Mouse (Mus musculus): ENCODE measurements around the gene Dusp1. TPM values are rescaled to one million over a fixed set of nuclear protein-coding genes. Genes with fewer than 3 reads are reported as not detected.

Dusp1 gene
- total and polyA plus RNA-seq, 3 experiments, result 61.4 to 122 (median 71.3) TPM

DNA sequence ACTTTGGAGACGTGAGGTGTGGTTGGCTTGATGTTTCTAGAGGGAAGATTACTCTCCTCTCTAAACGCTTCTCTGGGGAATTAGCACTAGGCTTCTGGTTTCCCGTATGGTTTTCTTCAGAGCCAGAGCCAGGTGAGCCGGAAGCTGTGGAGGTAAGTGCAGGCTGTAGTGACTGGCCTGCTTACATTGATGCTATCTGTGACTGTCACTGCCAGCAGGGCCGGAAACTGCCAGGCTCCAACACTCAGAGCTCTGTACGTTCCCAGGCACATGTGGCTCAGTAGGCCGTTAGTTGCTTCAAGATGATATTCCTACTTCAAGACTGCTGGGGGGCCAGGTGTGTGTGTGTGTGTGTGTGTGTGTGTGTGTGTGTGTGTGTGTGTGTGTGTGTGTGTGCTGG is 32.2 kb upstream of the Dusp1 start:
- 70% methylated on average over 7 of the region's 7 CpGs for WGBS
- intact Hi-C loops (cut with DNase I), result no loop called here
- Histone ChIP-seq H3K27me3 (ENCODE audit: control insufficient read depth, insufficient read depth, low read length) (no peaks in the 10 kb centered on the region), H3K79me2 (replicated peaks; ENCODE audit: control insufficient read depth, insufficient read depth, low read length) (no peaks in the 10 kb centered on the region), H3K9ac (ENCODE audit: low read depth, low read length) (no peak overlapping the region), H3K36me3 (ENCODE audit: control insufficient read depth, insufficient read depth, low read length) (peaks cover 6% of the 10 kb centered on the region; the same call in 1 of the 2 replicates), H3K4me3 (no peak overlapping the region), H3K27ac (peak overlapping the region; percentile 55), H3K4me1 (ENCODE audit: control insufficient read depth, insufficient read depth, low read length) (peaks cover 28% of the 10 kb centered on the region)
- TF ChIP-seq EP300 (IDR thresholded peaks at IDR 0.05; ENCODE audit: insufficient read depth, low read depth, low read length), result no peak
- TF ChIP-seq CTCF (IDR thresholded peaks at IDR 0.05), result no peak
- no peak for TF ChIP-seq POLR2A (IDR thresholded peaks at IDR 0.05; ENCODE audit: insufficient read depth, low read depth, low read length)
- no peak for DNase-seq

DNA sequence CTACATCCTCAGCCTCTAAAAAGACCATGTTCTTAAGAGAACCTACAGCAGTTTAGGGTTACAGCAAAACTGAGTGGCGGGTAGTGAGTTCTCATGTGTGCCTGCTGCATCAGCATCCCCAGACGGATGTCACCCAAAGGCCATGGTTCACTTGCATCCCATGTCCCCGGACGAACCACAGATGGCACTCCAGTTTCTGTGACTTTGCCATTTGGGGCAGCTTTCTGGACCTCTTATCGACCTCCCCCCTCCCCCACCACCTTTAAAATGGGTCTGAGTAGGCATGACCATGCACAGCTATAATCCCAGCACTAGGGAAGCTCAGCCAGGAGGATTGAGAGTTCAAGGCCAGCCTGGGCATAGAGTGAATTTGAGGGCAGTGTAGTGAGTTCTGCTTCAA is 31.3 kb upstream of the Dusp1 start:
- TF ChIP-seq POLR2A (IDR thresholded peaks at IDR 0.05; ENCODE audit: insufficient read depth, low read depth, low read length) (no peak), EP300 (IDR thresholded peaks at IDR 0.05; ENCODE audit: insufficient read depth, low read depth, low read length) (no peak), CTCF (IDR thresholded peaks at IDR 0.05) (no peak)
- WGBS, result 90% methylated on average over 5 of the region's 5 CpGs
- peaks cover 28% of the 10 kb centered on the region for H3K4me1 ChIP-seq (ENCODE audit: control insufficient read depth, insufficient read depth, low read length)
- H3K27me3 ChIP-seq (ENCODE audit: control insufficient read depth, insufficient read depth, low read length), result no peaks in the 10 kb centered on the region
- H3K27ac ChIP-seq, result peak overlapping the region; percentile 57
- DNase-seq, result no peak
- H3K4me3 ChIP-seq, result no peak overlapping the region
- H3K9ac ChIP-seq (ENCODE audit: low read depth, low read length), result no peak overlapping the region
- H3K79me2 ChIP-seq (replicated peaks; ENCODE audit: control insufficient read depth, insufficient read depth, low read length), result no peaks in the 10 kb centered on the region
- H3K36me3 ChIP-seq (ENCODE audit: control insufficient read depth, insufficient read depth, low read length), result peaks cover 6% of the 10 kb centered on the region; the same call in 1 of the 2 replicates
- intact Hi-C loops (cut with DNase I), result no loop called here

DNA sequence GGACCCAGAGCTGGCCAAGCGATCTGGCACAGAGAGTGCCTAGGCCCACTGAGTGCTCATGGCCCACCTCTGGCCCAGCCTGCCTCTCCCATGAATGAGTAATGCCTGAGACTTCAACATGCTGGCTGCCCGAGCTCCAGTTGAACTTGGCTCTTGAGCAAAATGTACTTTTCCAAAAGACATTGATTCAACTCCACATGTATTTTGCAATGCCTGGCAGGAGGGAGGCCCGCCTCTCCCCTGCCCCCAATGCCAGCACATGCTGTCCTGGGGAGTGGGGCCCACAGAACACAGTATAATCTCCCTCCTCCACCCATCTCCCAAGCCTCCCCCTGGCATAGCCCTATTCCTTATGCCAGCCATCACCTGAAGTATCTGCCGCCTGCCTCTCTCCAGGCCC is 30.6 kb upstream of the Dusp1 start:
- intact Hi-C loops (cut with DNase I), result no loop called here
- TF ChIP-seq EP300 (IDR thresholded peaks at IDR 0.05; ENCODE audit: insufficient read depth, low read depth, low read length) (peak; percentile 29; the same call in 1 of the 2 replicates), CTCF (IDR thresholded peaks at IDR 0.05) (no peak), POLR2A (IDR thresholded peaks at IDR 0.05; ENCODE audit: insufficient read depth, low read depth, low read length) (no peak)
- H3K36me3 ChIP-seq (ENCODE audit: control insufficient read depth, insufficient read depth, low read length), result peaks cover 6% of the 10 kb centered on the region; the same call in 1 of the 2 replicates
- H3K79me2 ChIP-seq (replicated peaks; ENCODE audit: control insufficient read depth, insufficient read depth, low read length), result no peaks in the 10 kb centered on the region
- no peaks in the 10 kb centered on the region for H3K27me3 ChIP-seq (ENCODE audit: control insufficient read depth, insufficient read depth, low read length)
- H3K9ac ChIP-seq (ENCODE audit: low read depth, low read length), result no peak overlapping the region
- peaks cover 28% of the 10 kb centered on the region for H3K4me1 ChIP-seq (ENCODE audit: control insufficient read depth, insufficient read depth, low read length)
- H3K4me3 ChIP-seq, result no peak overlapping the region
- 77% methylated on average over 4 of the region's 4 CpGs for WGBS
- H3K27ac ChIP-seq, result peak overlapping the region; percentile 57
- peak; percentile 69 to 75 for DNase-seq

DNA sequence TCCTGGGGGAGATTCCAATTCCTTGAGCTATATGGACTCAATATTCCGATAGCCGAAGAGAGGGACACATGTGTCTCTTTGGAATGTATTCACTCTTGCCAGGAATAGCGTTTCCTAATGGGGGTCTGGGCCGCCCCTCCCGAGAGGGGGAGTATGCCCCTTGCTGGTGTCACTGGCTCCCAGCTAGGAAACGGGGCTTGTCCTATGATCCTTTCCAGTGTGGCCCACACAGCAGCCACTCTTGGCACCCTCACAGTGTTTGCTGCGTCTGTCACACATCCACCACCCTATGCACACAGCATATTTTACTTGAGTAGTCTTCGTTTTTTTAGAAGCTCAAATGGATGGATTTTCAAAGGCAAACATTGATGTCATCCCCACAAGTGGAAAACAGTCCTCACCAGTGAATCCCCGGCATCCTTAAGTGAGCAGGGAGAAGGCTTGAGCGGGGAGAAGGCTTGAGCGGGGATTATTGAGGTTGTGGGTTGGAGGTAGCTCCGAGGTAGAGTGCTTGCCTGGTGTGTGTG is 26.1 kb upstream of the Dusp1 start:
- no peak for DNase-seq
- Histone ChIP-seq H3K79me2 (replicated peaks; ENCODE audit: control insufficient read depth, insufficient read depth, low read length) (no peaks in the 10 kb centered on the region), H3K9ac (ENCODE audit: low read depth, low read length) (no peak overlapping the region), H3K27ac (no peak overlapping the region), H3K27me3 (ENCODE audit: control insufficient read depth, insufficient read depth, low read length) (no peaks in the 10 kb centered on the region), H3K4me1 (ENCODE audit: control insufficient read depth, insufficient read depth, low read length) (peaks cover 27% of the 10 kb centered on the region), H3K36me3 (ENCODE audit: control insufficient read depth, insufficient read depth, low read length) (peaks cover 4% of the 10 kb centered on the region; the same call in 1 of the 2 replicates), H3K4me3 (no peak overlapping the region)
- intact Hi-C loops (cut with DNase I), result no loop called here
- WGBS, result 83% methylated on average over 12 of the region's 12 CpGs
- no peak for TF ChIP-seq POLR2A (IDR thresholded peaks at IDR 0.05; ENCODE audit: insufficient read depth, low read depth, low read length)
- TF ChIP-seq CTCF (IDR thresholded peaks at IDR 0.05), result no peak
- TF ChIP-seq EP300 (IDR thresholded peaks at IDR 0.05; ENCODE audit: insufficient read depth, low read depth, low read length), result no peak

DNA sequence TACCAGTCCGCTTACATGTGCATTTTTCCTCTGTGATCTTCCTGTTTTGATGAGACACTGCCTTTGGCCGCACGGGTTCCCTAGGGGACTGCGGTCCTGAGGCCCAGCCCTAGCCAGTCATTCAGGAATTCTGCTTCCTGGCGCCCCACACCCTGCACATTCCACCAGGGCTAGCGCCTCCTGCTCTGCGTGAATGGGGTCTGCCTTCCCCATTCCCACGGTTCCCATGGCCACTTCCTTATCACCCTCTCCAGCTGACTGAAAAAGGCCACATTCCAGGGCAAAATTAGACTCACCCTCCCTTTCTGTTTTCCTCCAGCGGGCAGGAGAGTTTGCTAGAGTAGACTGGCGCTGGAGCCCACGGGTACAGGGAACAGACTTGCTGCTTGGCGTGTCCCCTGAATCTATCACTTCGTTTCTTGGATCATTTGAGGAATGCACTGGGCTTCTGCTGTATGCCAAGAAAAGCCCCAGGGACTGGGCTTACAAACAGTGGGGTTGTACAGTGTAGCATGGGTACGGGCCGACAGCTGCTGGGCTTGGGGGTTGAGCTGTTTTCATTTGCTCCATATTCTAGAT is 22.7 kb upstream of the Dusp1 start:
- DNase-seq, result peak; percentile 86 to 93
- TF ChIP-seq EP300 (IDR thresholded peaks at IDR 0.05; ENCODE audit: insufficient read depth, low read depth, low read length) (peak; percentile 90), POLR2A (IDR thresholded peaks at IDR 0.05; ENCODE audit: insufficient read depth, low read depth, low read length) (peak; percentile 54), CTCF (IDR thresholded peaks at IDR 0.05) (peak; percentile 29)
- peaks cover 41% of the 10 kb centered on the region for H3K4me1 ChIP-seq (ENCODE audit: control insufficient read depth, insufficient read depth, low read length)
- no peaks in the 10 kb centered on the region for H3K27me3 ChIP-seq (ENCODE audit: control insufficient read depth, insufficient read depth, low read length)
- no peaks in the 10 kb centered on the region for H3K79me2 ChIP-seq (replicated peaks; ENCODE audit: control insufficient read depth, insufficient read depth, low read length)
- H3K36me3 ChIP-seq (ENCODE audit: control insufficient read depth, insufficient read depth, low read length), result peaks cover 4% of the 10 kb centered on the region; the same call in 1 of the 2 replicates
- intact Hi-C loops (cut with DNase I), result loop anchor here (1.0 to 5.0 kb wide), 4 partner anchors 11 to 119 kb away; no protein-coding TSS in a partner anchor
- 6% methylated on average over 15 of the region's 15 CpGs for WGBS
- H3K9ac ChIP-seq (ENCODE audit: low read depth, low read length), result peak overlapping the region; percentile 60
- peak overlapping the region; percentile 8 for H3K4me3 ChIP-seq
- peak overlapping the region; percentile 97 for H3K27ac ChIP-seq

DNA sequence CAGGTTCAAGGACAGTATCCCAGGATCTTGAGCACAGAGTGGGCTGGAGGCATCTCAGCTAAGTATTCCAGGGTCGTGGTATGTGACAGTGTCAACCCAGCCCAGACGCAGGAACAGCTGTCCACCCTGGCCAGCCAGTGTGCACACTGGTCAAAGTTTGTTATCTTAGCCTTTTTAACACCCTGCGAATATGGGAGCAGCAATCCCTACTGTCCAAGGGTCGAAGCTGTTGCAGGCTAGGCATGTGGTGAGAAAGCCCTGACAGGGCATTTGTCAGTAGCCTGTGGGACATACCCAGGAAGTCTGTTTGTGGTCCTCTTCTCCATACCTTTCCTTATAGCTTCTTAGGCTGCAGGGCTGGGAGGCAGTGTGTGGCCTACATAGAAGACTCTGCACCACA is 22.1 kb upstream of the Dusp1 start:
- no peak for DNase-seq
- Histone ChIP-seq H3K9ac (ENCODE audit: low read depth, low read length) (peak overlapping the region; percentile 2; the same call in 1 of the 2 replicates), H3K79me2 (replicated peaks; ENCODE audit: control insufficient read depth, insufficient read depth, low read length) (no peaks in the 10 kb centered on the region), H3K36me3 (ENCODE audit: control insufficient read depth, insufficient read depth, low read length) (peaks cover 4% of the 10 kb centered on the region; the same call in 1 of the 2 replicates), H3K27ac (peak overlapping the region; percentile 97), H3K4me1 (ENCODE audit: control insufficient read depth, insufficient read depth, low read length) (peaks cover 46% of the 10 kb centered on the region), H3K27me3 (ENCODE audit: control insufficient read depth, insufficient read depth, low read length) (no peaks in the 10 kb centered on the region), H3K4me3 (peak overlapping the region; percentile 5)
- WGBS, result 24% methylated on average over 4 of the region's 4 CpGs
- TF ChIP-seq POLR2A (IDR thresholded peaks at IDR 0.05; ENCODE audit: insufficient read depth, low read depth, low read length), result no peak
- intact Hi-C loops (cut with DNase I), result loop anchor here (1.0 to 5.0 kb wide), 4 partner anchors 11 to 119 kb away; no protein-coding TSS in a partner anchor

All from heart, adult 2 months (tissue).